Comparison of ENCODE assay signal across 15 mouse cellular contexts in the genomic region with DNA sequence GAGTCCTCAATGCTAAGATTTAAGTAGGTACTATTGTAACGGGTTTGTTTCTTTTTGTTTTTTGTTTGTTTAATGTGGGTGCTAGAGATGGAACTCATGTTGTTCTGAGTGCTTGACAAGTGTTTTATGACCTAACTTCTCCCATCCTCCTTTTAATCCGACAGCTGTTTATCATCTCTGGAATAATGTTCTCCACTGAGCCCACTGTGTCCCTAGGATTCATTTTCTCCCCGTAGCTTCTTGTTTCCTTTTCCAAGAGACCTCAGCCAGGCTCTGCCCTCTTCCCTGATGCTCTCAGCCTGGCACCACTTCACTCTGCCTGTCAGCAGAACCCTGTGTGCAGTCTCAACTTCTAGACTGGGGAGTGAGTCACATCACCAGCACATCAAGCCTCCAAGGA.
"Had no signal": no experiment of that assay in that cellular context is flagged by ENCODE, and none has a peak within 500 bp of the region (broad histone marks: within the 10 kb centered on the region; RNA-seq: fewer than 3 reads in every experiment).

No protein-coding gene starts in this region.

- H3K4me1 ChIP-seq: liver, embryonic 13.5 days; midbrain, embryonic 12.5 days; midbrain, embryonic 15.5 days; neural tube, embryonic 13.5 days; stomach, embryonic 15.5 days had no signal

- H3K27ac ChIP-seq: liver, embryonic 13.5 days; macrophage; midbrain, embryonic 12.5 days; midbrain, embryonic 15.5 days; neural tube, embryonic 13.5 days; stomach, embryonic 15.5 days had no signal

- H3K9me3 ChIP-seq: liver, embryonic 13.5 days; midbrain, embryonic 12.5 days; midbrain, embryonic 15.5 days; neural tube, embryonic 13.5 days; stomach, embryonic 15.5 days had no signal

- H3K9ac ChIP-seq: liver, embryonic 13.5 days; midbrain, embryonic 12.5 days; midbrain, embryonic 15.5 days; neural tube, embryonic 13.5 days; stomach, embryonic 15.5 days had no signal

- H3K36me3 ChIP-seq: liver, embryonic 13.5 days; midbrain, embryonic 12.5 days; midbrain, embryonic 15.5 days; neural tube, embryonic 13.5 days; stomach, embryonic 15.5 days had no signal

- ATAC-seq: intestine, postnatal 0 days; midbrain, embryonic 15.5 days had no signal

- DNase-seq: kidney, adult 2 months; kidney, postnatal 10 days; kidney, postnatal 36 days; layer of hippocampus, adult 9-11 months; liver, embryonic 13.5 days; retina, postnatal 1 day; right cerebral cortex, postnatal 25 days; spleen, adult 18-20 months; thymus, postnatal 25 days had no signal

- H3K4me3 ChIP-seq: liver, embryonic 13.5 days; midbrain, embryonic 12.5 days; midbrain, embryonic 15.5 days; neural tube, embryonic 13.5 days; stomach, embryonic 15.5 days had no signal

- H3K4me2 ChIP-seq: liver, embryonic 13.5 days; midbrain, embryonic 12.5 days; midbrain, embryonic 15.5 days; neural tube, embryonic 13.5 days; stomach, embryonic 15.5 days had no signal

- H3K27me3 ChIP-seq: liver, embryonic 13.5 days; midbrain, embryonic 12.5 days; midbrain, embryonic 15.5 days; neural tube, embryonic 13.5 days; stomach, embryonic 15.5 days had no signal
